Mouse (Mus musculus) neural tube, embryonic 10.5 days (tissue): ENCODE data around the gene Nrf1.

ENCODE experiments used
- DNase-seq: peaks from one replicate; pipeline ENCODE4 v3.0.0-alpha.2; 2017; ENCODE audit warnings: low spot score; ENCODE audit errors: extremely low spot score

The Nrf1 gene

GRCm38 (mm10) chr6:30078938-30079529 is 31.2 kb downstream of the Nrf1 start:
- DNase-seq = no peak

GRCm38 (mm10) chr6:30081339-30081738 is 33.6 kb downstream of the Nrf1 start:
- DNase-seq = no peak

- no peak for DNase-seq
Measured at GRCm38 (mm10) chr6:30083307-30083706, 35.5 kb downstream of the Nrf1 start.

- no peak for DNase-seq
Measured at GRCm38 (mm10) chr6:30085351-30085750, 37.6 kb downstream of the Nrf1 start.

GRCm38 (mm10) chr6:30091221-30091620 is 43.4 kb downstream of the Nrf1 start:
- no peak for DNase-seq

GRCm38 (mm10) chr6:30092816-30093215 is 45.0 kb downstream of the Nrf1 start:
- DNase-seq = no peak

- no peak for DNase-seq
Measured at GRCm38 (mm10) chr6:30101773-30102415, 54.1 kb downstream of the Nrf1 start.

- no peak for DNase-seq
Measured at GRCm38 (mm10) chr6:30106091-30106490, 58.3 kb downstream of the Nrf1 start.

- no peak for DNase-seq
Measured at GRCm38 (mm10) chr6:30107456-30107855, 59.7 kb downstream of the Nrf1 start.

GRCm38 (mm10) chr6:30109820-30110502 is 62.2 kb downstream of the Nrf1 start:
- DNase-seq = no peak

- no peak for DNase-seq
Measured at GRCm38 (mm10) chr6:30112349-30113132, 64.8 kb downstream of the Nrf1 start.

GRCm38 (mm10) chr6:30114101-30114500 is 66.3 kb downstream of the Nrf1 start:
- DNase-seq = no peak

GRCm38 (mm10) chr6:30121152-30121551 is 73.4 kb downstream of the Nrf1 start:
- DNase-seq = no peak

GRCm38 (mm10) chr6:30121600-30121999 is 73.8 kb downstream of the Nrf1 start:
- DNase-seq = no peak

- DNase-seq = no peak
Measured at GRCm38 (mm10) chr6:30123391-30123790, 75.6 kb downstream of the Nrf1 start.

- no peak for DNase-seq
Measured at GRCm38 (mm10) chr6:30126060-30126459, 78.3 kb downstream of the Nrf1 start.

- no peak for DNase-seq
Measured at GRCm38 (mm10) chr6:30126766-30127165, 79.0 kb downstream of the Nrf1 start.

GRCm38 (mm10) chr6:30132399-30132798 is 84.6 kb downstream of the Nrf1 start:
- DNase-seq = no peak

GRCm38 (mm10) chr6:30135590-30135989 is 87.8 kb downstream of the Nrf1 start:
- DNase-seq = no peak

GRCm38 (mm10) chr6:30137227-30137626 is 89.4 kb downstream of the Nrf1 start:
- no peak for DNase-seq

GRCm38 (mm10) chr6:30139329-30140045 is 91.7 kb downstream of the Nrf1 start:
- DNase-seq = no peak
